Mouse (Mus musculus): ENCODE data around the gene Pou2f2. TPM values are rescaled to one million over a fixed set of nuclear protein-coding genes. Genes with fewer than 3 reads are reported as not detected.
A peak's percentile ranks its signal among the peaks of the same experiment; 100 is the strongest.

Pou2f2 gene
- total RNA-seq, 4 experiments from 2014 or later, result 8.9 to 14.3 (median 11.7) TPM

DNA sequence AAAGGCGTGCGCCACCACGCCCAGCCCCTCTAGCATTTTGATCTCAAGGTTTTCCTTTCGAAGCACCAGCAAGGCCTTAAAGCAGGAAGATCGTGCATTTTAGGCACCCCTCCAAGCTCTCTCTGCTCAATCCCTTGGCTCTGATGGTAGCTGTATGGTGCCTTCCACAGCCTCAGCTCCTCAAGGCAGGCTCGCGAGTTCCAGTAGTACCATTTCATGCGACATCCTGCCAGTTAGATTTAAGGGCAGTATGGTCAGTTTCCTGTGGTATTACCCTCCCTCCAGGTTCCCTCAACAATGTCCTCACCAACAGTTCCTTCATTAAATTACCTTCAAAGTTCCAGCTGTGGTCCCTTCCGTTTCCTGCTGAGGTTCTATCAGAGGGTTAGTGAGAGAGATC is 16.6 kb upstream of the Pou2f2 start:
- no peak for DNase-seq (ENCODE audit: low spot score in 2 of 2)

DNA sequence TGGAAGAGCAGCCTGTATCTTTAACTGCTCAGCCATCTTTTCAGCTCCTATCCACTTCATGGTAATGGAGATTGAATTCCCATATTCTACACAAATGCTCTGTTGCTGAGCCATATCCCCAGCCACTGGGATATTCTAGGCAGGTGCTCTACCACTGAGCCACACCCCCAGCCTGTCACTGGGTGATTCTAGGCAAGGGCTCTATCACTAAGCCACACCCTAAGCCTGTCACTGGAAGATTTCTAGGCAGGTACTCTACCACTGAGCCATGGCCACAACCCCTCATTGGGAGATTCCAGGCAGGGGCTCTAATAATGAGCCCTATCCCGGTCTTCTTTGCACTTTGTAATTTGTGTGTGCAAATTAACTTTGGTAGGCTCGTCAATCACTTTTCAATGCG is 15.6 kb upstream of the Pou2f2 start:
- no peak for DNase-seq (ENCODE audit: low spot score in 2 of 2)

DNA sequence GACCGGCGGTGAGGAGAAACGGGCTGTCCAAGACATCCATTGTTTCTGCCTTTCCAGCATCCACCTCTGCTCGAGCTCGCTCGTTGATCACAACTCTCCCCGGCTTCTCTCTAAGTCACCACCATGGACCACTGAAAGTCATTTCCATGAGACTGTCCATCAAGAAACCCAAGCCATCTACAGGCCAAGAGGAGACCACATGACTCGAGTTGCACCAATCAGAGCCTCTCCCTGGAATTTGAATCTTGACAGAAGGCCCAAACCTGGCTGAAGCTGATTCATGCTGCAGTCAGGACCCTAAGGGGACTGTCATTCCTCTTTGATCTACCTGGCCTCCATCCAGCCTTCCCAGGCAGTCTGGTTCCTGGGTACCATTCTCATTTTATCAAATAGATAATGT is 12.6 kb upstream of the Pou2f2 start:
- DNase-seq (ENCODE audit: low spot score in 2 of 2), result no peak

DNA sequence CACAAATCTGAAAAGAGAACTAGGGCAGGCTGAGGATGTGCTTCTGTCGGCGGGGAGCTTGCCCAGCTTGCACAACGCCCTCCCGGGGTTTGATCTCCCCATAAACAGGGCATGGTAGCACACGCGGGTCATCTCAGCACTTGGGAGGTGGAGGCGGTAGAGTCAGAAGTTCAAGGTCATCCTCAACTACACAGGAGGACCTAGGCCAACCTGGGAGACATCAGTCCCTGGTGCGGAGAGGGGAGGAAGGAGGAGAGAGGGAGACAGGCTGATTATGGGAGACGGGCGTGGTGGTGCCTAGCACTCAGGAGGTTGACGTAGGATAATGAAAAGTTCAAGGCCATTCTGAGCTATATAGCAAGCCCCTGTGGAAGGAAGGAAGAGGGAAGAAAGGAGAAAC is 11.3 kb upstream of the Pou2f2 start:
- no peak for DNase-seq (ENCODE audit: low spot score in 2 of 2)

DNA sequence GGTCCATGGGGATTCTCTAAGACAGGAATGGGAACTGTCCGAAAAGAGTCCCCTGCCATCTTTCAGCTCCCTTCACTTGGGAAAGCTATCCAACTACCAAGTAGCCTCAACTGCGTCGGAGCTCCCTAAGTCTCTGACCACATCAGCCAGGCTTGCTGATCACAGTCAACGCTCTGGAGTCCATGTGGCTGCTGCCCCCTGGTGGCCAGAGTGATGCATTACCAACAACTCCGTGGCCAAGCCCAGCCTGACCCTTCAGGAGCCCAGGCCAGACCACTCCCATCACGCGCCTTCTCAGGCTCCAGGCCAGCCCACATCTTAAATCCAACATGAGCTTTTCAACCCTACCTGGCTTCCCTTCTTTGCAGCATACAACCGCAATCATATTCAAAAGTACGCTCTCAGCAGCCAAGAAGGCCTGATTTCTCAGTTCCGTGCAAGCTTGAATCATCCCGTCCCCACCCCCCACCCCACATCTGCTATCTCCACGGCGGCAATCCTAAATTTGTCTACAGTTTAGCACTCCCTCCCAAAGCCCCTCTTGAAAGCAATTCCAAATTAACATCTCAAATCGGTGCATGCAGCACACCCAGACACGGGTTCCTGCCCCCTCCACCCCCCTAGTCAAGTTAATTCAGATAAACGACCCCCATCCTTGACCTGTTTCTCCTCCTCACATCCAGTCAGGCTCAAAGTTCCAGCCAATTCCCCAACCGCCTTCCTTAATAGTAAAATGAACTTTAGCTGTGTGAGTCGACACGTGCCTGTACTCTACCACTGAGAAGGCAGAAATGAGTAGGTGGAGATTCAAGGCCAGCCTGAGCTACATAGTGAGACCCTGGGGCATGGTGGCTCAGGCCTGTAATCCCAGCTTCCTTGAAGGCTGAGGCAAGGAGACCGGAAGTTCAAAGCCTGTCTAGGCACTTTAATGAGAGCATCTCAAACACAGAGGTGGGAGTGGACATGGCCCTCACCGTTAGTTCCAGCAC is 8.4 kb upstream of the Pou2f2 start:
- peak; percentile 76 to 88 for DNase-seq (ENCODE audit: low spot score in 2 of 2)

DNA sequence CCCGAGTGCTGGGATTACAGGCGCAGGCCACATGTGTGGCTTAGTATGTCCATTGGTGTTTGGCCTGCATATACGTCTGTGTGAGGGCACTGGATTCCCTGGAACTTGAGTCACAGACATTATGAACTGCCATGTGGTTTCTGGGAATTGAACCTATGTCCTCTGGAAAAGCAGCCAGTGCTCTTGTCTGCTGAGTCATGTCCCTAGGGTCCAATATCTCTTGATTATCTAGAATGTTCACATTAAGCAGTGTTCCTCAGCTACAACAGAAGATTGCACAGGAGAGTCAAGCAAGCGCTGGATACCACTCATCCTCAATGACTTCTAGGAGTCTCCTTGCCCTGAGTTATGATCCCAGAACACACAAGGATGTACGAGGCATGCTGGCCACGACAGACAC is 4.6 kb upstream of the Pou2f2 start:
- no peak for DNase-seq (ENCODE audit: low spot score in 2 of 2)

DNA sequence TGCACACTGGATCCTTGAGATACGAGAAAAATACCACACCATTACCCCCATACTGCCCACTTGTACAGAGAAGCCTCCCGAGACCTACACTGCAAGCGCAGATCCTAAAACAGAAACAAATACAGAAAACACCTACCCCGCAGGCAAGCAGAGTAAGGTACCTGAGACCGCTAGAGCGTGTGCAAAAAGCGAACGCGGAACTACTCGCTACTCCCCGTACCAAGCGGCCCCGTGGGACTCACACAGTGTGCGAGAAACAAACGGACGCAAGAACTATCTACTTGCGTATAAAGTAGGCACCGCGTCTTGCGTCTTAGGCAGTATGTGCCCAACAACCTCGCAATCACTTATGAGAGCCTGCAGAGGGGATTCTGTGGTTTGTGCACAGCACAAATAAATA is 2.3 kb upstream of the Pou2f2 start:
- DNase-seq (ENCODE audit: low spot score in 2 of 2), result no peak

DNA sequence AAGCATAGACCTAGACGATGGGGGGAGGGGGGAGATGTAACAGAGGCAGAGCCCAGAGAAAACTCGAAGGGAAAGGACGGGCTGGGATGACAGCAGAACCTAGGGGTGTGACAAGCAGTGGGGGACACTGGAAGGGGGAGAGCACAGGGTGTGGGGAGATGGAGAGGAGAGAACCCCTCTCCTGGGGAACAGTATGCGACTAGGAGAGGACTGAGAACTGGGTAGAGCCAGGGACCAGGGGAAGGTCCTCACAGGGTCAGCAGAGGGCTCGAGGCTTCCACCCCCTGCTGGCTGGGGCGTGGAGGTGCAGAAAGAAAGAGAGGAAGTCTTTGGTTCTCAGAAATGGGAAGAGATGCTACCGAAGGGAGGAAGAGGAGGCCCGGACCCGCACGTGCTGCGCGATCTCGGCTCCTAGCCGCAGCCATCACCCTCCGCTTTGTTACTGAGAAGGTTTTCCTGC is 1.8 kb upstream of the Pou2f2 start:
- no peak for DNase-seq (ENCODE audit: low spot score in 2 of 2)

DNA sequence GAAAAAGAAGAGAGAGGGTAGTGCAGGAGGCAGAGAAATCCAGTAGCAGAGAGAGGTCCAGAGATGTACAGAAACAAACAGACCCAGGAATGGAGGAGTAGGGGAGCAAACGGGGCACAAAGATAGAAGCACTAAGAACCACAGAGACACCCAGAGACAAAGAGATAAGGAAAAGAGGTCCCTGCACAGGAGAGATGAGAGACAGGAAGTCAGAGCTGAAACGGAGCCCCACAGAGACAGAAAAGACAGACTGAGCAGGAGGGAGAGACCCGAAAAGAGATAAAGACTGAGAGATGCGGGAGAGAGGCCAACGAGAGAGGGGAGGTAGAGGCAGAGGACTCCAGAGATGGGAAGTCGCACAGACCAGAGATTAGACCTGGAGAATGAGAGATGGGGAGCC is 986 bp upstream of the Pou2f2 start:
- DNase-seq (ENCODE audit: low spot score in 2 of 2), result no peak

DNA sequence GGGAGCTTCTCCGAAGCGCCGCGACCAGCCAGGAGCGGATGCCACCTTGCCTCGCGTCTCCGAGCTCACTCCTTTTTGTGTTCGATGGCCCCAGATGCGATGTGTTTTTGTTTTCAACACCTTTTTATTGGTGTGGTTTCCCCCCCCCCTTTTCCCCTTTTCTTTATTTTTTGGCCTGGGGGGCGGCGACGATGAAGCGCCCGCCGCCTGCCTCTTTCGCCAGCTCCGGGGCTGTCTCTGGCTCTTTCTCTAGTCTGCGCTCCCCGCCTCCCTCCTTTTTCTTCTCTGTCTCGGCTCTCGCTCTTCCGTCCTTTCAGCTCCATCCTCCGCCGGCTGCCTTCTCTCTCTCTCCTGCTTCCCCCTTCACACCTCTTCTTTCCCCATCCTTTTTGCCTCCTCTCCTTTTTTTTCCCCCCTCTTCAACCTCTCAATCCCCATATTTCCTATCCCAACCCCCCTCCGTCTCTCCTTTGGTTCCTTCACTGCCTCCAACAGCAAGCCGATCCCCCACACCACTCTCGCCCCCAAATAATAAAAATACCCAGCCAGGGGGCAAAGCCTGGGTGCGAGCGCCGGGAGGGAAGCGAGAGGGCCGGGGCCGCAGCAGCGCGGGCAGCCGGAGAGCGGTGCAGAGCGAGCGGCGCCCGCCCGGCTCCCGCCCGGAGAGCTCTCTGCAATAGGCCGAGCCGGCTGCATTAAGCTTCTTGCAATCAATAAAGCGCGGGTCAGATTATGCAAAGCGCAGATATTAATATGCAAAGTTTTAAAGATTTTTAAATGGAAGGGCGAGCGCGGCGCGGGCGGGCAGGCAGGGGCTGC is 530 bp downstream of the Pou2f2 start:
- peak in 1 of 2 experiments; percentile 22 for DNase-seq (ENCODE audit: low spot score in 2 of 2)

DNA sequence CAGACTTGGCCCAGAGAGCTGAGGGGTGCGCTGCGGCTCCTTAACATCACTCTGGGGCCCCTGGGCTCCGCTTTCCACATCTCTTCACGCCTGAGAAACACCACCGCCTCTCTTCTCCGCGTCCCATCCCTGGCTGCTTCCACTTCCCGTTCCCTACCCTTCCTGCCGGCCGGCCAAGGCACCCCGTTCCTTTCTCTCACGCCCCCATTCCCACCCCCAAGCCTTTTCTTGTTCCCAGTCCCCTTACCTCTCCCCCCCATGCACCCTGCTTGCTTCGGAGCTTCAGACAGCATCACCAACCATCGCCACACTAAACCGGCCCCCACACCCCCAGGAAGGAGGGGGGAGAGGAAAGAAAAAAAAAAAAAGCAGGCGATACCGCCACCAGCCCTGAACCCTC is 1.2 kb downstream of the Pou2f2 start:
- DNase-seq (ENCODE audit: low spot score in 2 of 2), result peak in 1 of 2 experiments; percentile 16

DNA sequence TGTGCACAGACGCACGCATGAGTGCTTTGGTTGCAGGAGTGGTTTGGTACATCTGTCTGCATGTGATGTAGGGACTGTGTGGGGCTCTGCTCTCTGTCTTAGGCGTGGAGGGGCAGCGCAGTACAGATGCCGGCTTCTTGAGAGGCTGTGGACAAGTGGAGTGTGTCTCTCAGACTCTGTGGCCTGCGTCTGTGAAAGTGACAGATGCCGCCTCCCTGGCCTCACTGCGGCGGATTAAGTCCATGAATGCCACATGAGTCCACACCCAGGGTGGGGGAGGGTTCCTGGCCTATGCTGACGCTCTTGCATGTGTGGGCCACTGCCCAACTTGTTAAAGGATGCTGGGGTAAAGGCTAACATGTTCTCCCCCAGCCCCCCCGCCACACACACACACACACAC is 5.2 kb downstream of the Pou2f2 start:
- no peak for DNase-seq (ENCODE audit: low spot score in 2 of 2)

DNA sequence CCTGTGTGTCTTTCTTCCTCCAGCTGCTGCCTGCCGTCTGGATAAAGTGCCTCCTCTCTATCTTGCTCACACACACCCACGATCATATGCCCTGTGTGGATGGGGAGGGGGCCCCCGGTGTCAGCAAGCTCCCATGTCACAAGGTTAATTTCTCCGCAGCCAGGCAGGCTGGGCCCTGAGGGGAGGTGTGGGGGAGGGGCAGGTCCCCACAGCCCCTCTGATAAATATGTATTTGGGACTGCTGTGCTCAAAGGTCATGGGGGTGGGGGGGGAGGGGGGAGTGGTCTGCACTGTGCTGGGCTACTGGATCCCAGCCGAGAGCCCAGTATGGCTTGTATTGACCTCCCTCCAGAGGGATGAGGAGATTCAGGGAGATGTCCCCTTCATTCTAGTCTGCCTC is 6.9 kb downstream of the Pou2f2 start:
- no peak for DNase-seq (ENCODE audit: low spot score in 2 of 2)

DNA sequence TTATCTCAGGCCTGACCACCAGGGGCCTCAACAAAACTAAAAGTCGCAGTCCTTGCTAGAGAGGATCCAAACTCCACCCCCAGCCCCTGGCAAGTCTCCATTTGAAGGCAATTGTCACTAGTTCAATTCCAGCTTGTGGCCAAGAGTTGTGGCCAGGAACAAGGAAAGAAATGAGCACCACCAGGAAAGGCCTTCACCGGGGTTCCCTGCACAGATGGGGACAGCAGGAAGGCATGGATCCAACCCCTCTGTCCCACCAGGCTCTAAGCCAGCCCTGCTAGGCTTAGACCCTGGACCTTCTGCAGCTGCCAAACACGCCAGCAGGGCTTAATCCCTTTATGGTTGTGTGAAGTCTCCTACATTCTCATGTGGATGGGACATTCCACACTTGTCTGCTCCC is 8.9 kb downstream of the Pou2f2 start:
- no peak for DNase-seq (ENCODE audit: low spot score in 2 of 2)

DNA sequence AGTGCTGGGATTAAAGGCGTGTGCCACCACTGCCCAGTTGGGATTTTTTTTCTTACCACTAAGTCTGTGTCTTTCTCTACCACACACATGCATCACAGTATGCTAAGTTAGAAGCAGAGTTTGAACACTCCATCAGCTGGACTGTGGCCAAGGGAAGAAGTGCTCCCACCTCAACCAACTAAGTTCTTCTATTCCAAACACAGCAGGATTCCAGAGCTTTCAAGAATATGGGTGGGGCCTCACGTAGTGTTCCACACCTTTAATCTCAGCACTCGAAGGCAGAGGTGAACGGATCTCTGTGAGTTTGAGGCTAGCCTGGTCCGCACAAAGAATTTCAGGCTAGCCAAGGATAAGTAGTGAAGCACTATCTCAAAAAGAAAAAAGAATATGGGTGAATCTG is 13.4 kb downstream of the Pou2f2 start:
- no peak for DNase-seq (ENCODE audit: low spot score in 2 of 2)

DNA sequence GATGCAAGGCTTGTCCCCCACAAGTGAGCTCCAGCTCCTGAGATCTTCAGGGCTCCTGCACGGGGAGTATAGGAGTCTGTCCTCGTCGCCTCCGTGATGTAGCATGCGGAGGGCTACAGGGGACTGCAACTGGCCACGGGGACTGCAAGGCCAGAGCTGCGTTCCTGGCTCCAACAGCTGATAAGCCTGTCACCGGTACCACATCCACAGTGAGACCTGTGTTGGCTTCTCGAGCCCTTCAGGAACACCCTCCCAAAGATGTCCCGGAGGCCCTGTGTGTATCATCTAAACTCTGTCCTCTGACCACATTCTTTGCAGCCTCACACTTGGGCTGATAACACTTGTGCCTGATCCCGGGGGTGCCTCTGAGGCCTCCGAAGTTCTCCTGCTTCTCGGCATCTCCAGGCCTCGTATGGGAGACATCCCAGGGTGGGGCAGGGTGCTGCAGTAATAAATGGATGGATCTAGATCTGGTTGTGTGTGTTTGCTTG is 23.3 kb downstream of the Pou2f2 start:
- no peak for DNase-seq (ENCODE audit: low spot score in 2 of 2)

DNA sequence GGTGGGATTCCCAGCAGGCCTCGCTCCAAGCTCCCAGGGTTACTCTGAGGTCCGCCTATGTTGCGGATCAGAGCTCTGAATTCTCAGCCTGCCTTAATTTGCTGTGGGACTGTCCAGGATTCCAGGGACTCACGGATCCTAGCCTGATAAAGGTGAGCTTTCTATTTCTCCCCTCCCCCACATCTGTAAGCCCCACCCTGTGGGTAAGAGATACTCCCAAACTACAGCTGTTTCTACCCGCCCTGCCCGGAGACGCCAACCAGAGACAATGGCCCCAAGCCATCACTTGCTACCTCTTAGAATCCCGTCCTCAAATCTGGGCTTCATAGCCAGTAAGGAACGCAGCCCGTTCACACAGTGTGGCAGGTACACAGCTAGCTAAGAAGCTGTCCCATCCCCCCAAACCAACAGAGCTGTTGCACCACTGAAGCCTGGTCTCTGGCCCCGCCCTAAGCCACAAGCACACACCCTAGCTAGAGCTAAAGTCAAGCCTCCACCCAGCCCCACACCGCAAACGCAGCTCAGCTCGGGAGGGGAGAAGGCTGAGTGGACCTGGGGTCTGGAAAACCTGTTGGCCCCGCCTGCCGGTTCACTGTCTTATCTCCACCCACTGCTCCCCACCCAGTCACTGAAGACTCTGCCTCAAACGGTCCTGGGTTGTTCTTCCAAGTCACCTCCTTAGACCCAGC is 23.9 kb downstream of the Pou2f2 start:
- no peak for DNase-seq (ENCODE audit: low spot score in 2 of 2)

DNA sequence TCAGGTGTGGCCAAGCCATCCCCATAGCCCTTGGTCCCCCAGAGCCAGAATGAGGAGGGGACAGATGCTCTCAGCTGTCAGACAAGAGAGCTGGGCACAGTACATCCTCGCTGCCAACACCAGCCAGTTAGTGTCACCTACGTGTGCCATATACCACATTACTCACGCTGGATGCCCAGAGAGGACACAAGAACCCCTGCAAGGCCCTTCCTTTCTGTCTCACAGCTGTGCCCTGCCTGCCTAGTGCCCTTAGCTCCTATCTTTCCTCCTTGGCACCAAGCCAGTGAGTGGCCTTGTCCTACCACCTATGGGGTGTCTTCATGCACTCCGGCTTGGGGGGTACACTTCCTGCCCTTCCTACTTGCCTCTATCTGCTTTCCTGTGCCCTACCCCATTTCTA is 24.9 kb downstream of the Pou2f2 start:
- DNase-seq (ENCODE audit: low spot score in 2 of 2), result no peak

DNA sequence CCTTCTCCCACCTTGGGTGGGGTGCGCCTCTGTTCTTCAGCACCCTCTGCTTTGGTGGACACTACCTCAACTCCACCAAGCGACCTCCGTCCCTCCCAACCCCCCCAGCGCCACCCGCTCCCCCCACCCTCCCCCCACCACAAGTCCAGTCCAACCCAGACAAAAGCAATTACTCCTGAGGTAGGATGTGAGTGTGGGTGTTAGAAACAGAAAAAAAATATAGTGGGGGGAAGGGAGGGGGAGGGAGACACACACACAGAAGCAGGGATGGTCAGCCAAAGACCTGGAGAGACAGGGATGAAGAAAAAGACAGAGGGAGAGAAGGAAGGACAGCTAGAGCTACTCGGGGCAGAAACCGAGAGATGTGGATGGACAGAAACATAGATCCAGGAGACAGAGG is 25.7 kb downstream of the Pou2f2 start:
- no peak for DNase-seq (ENCODE audit: low spot score in 2 of 2)

DNA sequence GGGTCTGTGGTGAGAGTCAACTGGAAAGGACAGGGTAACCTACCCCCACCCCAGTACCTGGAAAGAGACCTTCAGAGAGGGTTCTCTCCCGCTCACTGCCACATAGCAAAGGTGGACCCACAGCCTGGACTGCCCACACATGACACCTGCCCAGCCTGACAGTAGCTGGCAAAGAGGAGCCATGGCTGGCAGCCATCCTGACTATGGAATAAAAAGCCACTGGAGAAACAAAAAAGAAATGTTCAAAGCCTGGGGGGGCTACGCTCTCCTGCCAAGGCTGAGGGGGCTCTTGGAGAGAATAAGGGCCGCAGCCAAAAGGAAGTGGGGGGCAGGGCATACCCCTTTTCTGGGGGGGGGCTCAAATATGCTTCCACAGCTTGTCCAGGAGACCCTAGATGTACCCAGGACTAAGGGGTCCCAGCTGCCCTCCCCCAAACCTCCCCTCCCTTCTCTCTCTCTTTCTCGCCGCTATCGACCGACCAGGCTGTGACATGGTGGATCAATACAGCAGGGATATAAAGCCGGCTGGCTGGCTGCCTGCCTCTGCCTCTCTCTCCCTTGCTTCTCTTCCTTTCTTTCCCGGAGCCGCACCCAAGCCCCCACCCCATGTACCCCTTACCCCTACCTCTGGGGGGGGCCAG is 27.5 kb downstream of the Pou2f2 start:
- peak in 1 of 2 experiments; percentile 30 for DNase-seq (ENCODE audit: low spot score in 2 of 2)

DNA sequence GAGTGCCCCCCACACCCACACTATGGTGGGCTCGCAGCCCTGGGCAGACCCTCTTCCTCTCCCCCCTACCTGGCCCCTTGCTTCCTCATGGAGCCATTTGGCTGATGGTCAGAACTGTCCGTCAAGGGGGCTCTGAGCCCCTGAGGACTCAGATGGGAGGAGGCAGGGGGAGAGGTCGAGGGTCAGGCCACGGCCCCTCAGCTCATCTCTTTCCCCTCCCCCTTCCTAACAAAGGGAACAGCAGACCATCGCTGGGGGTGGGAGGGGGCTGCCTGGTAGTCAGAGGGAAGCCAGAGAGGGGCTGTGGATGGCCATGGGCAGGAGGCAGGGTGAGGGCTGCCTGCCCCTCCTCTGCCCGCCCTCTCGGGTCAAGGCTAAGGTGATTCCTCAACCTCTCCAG is 28.5 kb downstream of the Pou2f2 start:
- DNase-seq (ENCODE audit: low spot score in 2 of 2), result no peak
